Mouse (Mus musculus) adrenal gland, adult 18-20 months (tissue): ENCODE measurements at regions not wholly inside any gene's neighbourhood (a gene's known extent, or its start where the extent isn't known, plus 50 kb on each side); places are given as distances from the start of the nearest gene placed in this dataset.
"Not testable (repeated sequence)": the region's sequence is repeated elsewhere in the genome, so short reads cannot be mapped to it uniquely, and the experiment has no call there.

Experiments
- DNase-seq, 2 experiments: peaks; one replicate each; pipeline ENCODE4 v3.0.0; 2021 to 2022; ENCODE audit warnings: low spot score in 2 of 2

GRCm38 (mm10) chr12:21784403-21784802 lies 367.0 kb upstream of the Ywhaq start:
- peak; percentile 33 to 40 for DNase-seq

GRCm38 (mm10) chr12:21778717-21779116 lies 361.3 kb upstream of the Ywhaq start:
- not testable (repeated sequence) for DNase-seq

GRCm38 (mm10) chr12:21778308-21778707 lies 360.9 kb upstream of the Ywhaq start:
- DNase-seq = peak in 1 of 2 experiments; percentile 19

- DNase-seq = not testable (repeated sequence)
These were observed 350.3 kb upstream of the Ywhaq start for GRCm38 (mm10) chr12:21767717-21768116.
